Mouse (Mus musculus) MEL (cell line): ENCODE results near the gene Anp32e. TPM values are rescaled to one million over a fixed set of nuclear protein-coding genes. Genes with fewer than 3 reads are reported as not detected.

ENCODE experiments used
- DNase-seq: peaks from one replicate; pipeline ENCODE4 v3.0.0; 2011; ENCODE audit warnings: low read depth, low spot score
- H3K27ac ChIP-seq: 2 replicates; pipeline ENCODE4 v1.5.1; 2012; ENCODE audit warnings: low read depth, mild to moderate bottlenecking, control low read depth, low read length, moderate library complexity; ENCODE audit not compliant: control insufficient read depth
- H3K27me3 ChIP-seq, 2 experiments: fragments of 150-350 bp in 1 of 2; sonication (generic) in 1 of 2; 2 replicates each; pipeline ENCODE4 v1.6.1; 2012; ENCODE audit warnings: low read length in 2 of 2, mild to moderate bottlenecking in 2 of 2, improper control_type of control experiment in 1 of 2, moderate library complexity in 1 of 2; ENCODE audit not compliant: insufficient read depth in 2 of 2, control insufficient read depth in 1 of 2
- H3K36me3 ChIP-seq, 2 experiments: 2 replicates each; pipeline ENCODE4 v1.6.1; 2012 to 2014; ENCODE audit warnings: low read length in 2 of 2, improper control_type of control experiment in 1 of 2, inconsistent platforms in 1 of 2, mild to moderate bottlenecking in 1 of 2; ENCODE audit not compliant: insufficient read depth in 2 of 2, control insufficient read depth in 1 of 2
- H3K4me1 ChIP-seq, 2 experiments: fragments of 150-350 bp in 1 of 2; sonication (generic) in 1 of 2; 2 replicates each; pipeline ENCODE4 v1.6.1; 2012; ENCODE audit warnings: low read length in 2 of 2, improper control_type of control experiment in 1 of 2, mild to moderate bottlenecking in 1 of 2; ENCODE audit not compliant: insufficient read depth in 2 of 2, control insufficient read depth in 1 of 2
- H3K4me3 ChIP-seq, 2 experiments: fragments of 150-350 bp in 1 of 2; sonication (generic) in 1 of 2; 2 replicates each; pipeline ENCODE4 v1.5.1; 2012; ENCODE audit warnings: low read depth in 2 of 2, low read length in 2 of 2, mild to moderate bottlenecking in 2 of 2, moderate library complexity in 2 of 2, control low read depth in 1 of 2, improper control_type of control experiment in 1 of 2; ENCODE audit not compliant: control insufficient read depth in 1 of 2, insufficient read depth in 1 of 2
- H3K79me2 ChIP-seq: 2 replicates; pipeline ENCODE4 v1.6.1; 2012; ENCODE audit warnings: mild to moderate bottlenecking, low read length, moderate library complexity; ENCODE audit not compliant: control insufficient read depth, poor library complexity, insufficient read depth
- H3K9ac ChIP-seq: 2 replicates; pipeline ENCODE4 v1.6.1; 2012; ENCODE audit warnings: low read depth, mild to moderate bottlenecking, control low read depth, low read length, moderate library complexity; ENCODE audit not compliant: control insufficient read depth, poor library complexity, severe bottlenecking
- H3K9me3 ChIP-seq: fragments of 150-350 bp; sonication (generic); replicated peaks from 2 replicates; pipeline ENCODE4 v1.6.1; 2012; ENCODE audit warnings: mild to moderate bottlenecking, low read length, improper control_type of control experiment, moderate library complexity; ENCODE audit not compliant: insufficient read depth
- BHLHE40 ChIP-seq: IDR thresholded peaks from 2 replicates; pipeline ENCODE4 v1.6.1; 2012; ENCODE audit warnings: low read depth, mild to moderate bottlenecking, inconsistent platforms, low read length, improper control_type of control experiment, borderline replicate concordance
- CHD2 ChIP-seq: IDR thresholded peaks from 2 replicates; pipeline ENCODE4 v1.6.1; 2011; ENCODE audit warnings: low read length, improper control_type of control experiment
- CTCF ChIP-seq, 3 experiments: IDR thresholded peaks in 2 of 3; conservative IDR thresholded peaks in 1 of 3; 2 replicates each; pipeline ENCODE4 v1.5.1; 2011 to 2012; ENCODE audit warnings: low read length in 3 of 3, low read depth in 2 of 3, mild to moderate bottlenecking in 2 of 3, improper control_type of control experiment in 1 of 3, inconsistent platforms in 1 of 3, mixed read lengths in 1 of 3, moderate library complexity in 1 of 3; ENCODE audit not compliant: control insufficient read depth in 1 of 3, insufficient read depth in 1 of 3, poor library complexity in 1 of 3, severe bottlenecking in 1 of 3
- E2F4 ChIP-seq: IDR thresholded peaks from 2 replicates; pipeline ENCODE4 v1.6.1; 2011; ENCODE audit warnings: low read depth, low read length, improper control_type of control experiment, borderline replicate concordance
- ELF1 ChIP-seq: IDR thresholded peaks from 2 replicates; pipeline ENCODE4 v1.6.1; 2014; ENCODE audit warnings: low read depth, mild to moderate bottlenecking, inconsistent platforms, low read length, improper control_type of control experiment, moderate library complexity
- EP300 ChIP-seq, 2 experiments: IDR thresholded peaks; 2 replicates each; pipeline ENCODE4 v1.6.1; 2011; ENCODE audit warnings: improper control_type of control experiment in 2 of 2, low read length in 2 of 2, low read depth in 1 of 2, mild to moderate bottlenecking in 1 of 2
- GATA1 ChIP-seq: IDR thresholded peaks from 2 replicates; pipeline ENCODE4 v1.6.1; 2011; ENCODE audit warnings: low read depth, low read length, improper control_type of control experiment
- HCFC1 ChIP-seq: IDR thresholded peaks from 2 replicates; pipeline ENCODE4 v1.6.1; 2012; ENCODE audit warnings: low read depth, mild to moderate bottlenecking, inconsistent platforms, low read length, improper control_type of control experiment, moderate library complexity
- JUND ChIP-seq: IDR thresholded peaks from 2 replicates; pipeline ENCODE4 v1.6.1; 2011; ENCODE audit warnings: low read depth, mild to moderate bottlenecking, improper control_type of control experiment, low read length
- MAX ChIP-seq: IDR thresholded peaks from 2 replicates; pipeline ENCODE4 v1.6.1; 2011; ENCODE audit warnings: low read length, improper control_type of control experiment
- MAZ ChIP-seq: IDR thresholded peaks from 2 replicates; pipeline ENCODE4 v1.6.1; 2012; ENCODE audit warnings: low read depth, mild to moderate bottlenecking, inconsistent platforms, low read length, improper control_type of control experiment
- MXI1 ChIP-seq: IDR thresholded peaks from 2 replicates; pipeline ENCODE4 v1.6.1; 2011; ENCODE audit warnings: mild to moderate bottlenecking, low read depth, low read length, improper control_type of control experiment
- MYC ChIP-seq: IDR thresholded peaks from 2 replicates; pipeline ENCODE4 v1.6.1; 2011; ENCODE audit warnings: low read depth, mild to moderate bottlenecking, low read length, improper control_type of control experiment, moderate library complexity
- NELFE ChIP-seq: IDR thresholded peaks from 2 replicates; pipeline ENCODE4 v1.6.1; 2011; ENCODE audit warnings: low read depth, low read length, improper control_type of control experiment
- NRF1 ChIP-seq: IDR thresholded peaks from 2 replicates; pipeline ENCODE4 v1.6.1; 2014; ENCODE audit warnings: low read depth, mild to moderate bottlenecking, inconsistent platforms, low read length, improper control_type of control experiment, moderate library complexity; ENCODE audit not compliant: poor library complexity, insufficient read depth, severe bottlenecking
- RAD21 ChIP-seq: IDR thresholded peaks from 2 replicates; pipeline ENCODE4 v1.6.1; 2011; ENCODE audit warnings: mild to moderate bottlenecking, low read depth, low read length, improper control_type of control experiment
- RCOR1 ChIP-seq: IDR thresholded peaks from 2 replicates; pipeline ENCODE4 v1.6.1; 2012; ENCODE audit warnings: low read depth, mild to moderate bottlenecking, inconsistent platforms, low read length, improper control_type of control experiment
- SIN3A ChIP-seq: IDR thresholded peaks from 2 replicates; pipeline ENCODE4 v1.6.1; 2012; ENCODE audit warnings: low read length, improper control_type of control experiment, inconsistent platforms
- SMC3 ChIP-seq: IDR thresholded peaks from 2 replicates; pipeline ENCODE4 v1.6.1; 2011; ENCODE audit warnings: low read depth, low read length, improper control_type of control experiment
- TBP ChIP-seq: IDR thresholded peaks from 2 replicates; pipeline ENCODE4 v1.8.0; 2011; ENCODE audit warnings: low read depth, low read length, improper control_type of control experiment
- TCF12 ChIP-seq: IDR thresholded peaks from 2 replicates; pipeline ENCODE4 v1.6.1; 2014; ENCODE audit warnings: low read depth, mild to moderate bottlenecking, inconsistent platforms, low read length, improper control_type of control experiment, moderate library complexity
- UBTF ChIP-seq: IDR thresholded peaks from 2 replicates; pipeline ENCODE4 v1.6.1; 2012; ENCODE audit warnings: low read depth, mild to moderate bottlenecking, inconsistent platforms, low read length, improper control_type of control experiment, moderate library complexity, borderline replicate concordance; ENCODE audit not compliant: insufficient read depth
- ZC3H11A ChIP-seq: IDR thresholded peaks from 2 replicates; pipeline ENCODE4 v1.6.1; 2012; ENCODE audit warnings: low read depth, mild to moderate bottlenecking, inconsistent platforms, low read length, improper control_type of control experiment
- ZKSCAN1 ChIP-seq: IDR thresholded peaks from 2 replicates; pipeline ENCODE4 v1.6.1; 2012; ENCODE audit warnings: low read depth, mild to moderate bottlenecking, inconsistent platforms, low read length, improper control_type of control experiment, moderate library complexity
- polyA plus RNA-seq, 2 experiments: library from polyadenylated mRNA; stranded (reverse) in 1 of 2; unstranded in 1 of 2; fragments of >175 nt in 1 of 2; fragments of >200 nt in 1 of 2; gene quantifications; 2 replicates each; pipeline versions ENCODE4 v1.2.1 to v1.2.4; 2012; ENCODE audit warnings: low replicate concordance in 2 of 2, low read depth in 1 of 2; ENCODE audit not compliant: insufficient read length in 2 of 2, insufficient read depth in 1 of 2, missing spikeins in 1 of 2
- total RNA-seq: library from RNA; depleted of rRNA; stranded (reverse); fragments of 300-350 nt; gene quantifications from 2 replicates; pipeline ENCODE4 v1.2.3, GENCODE M21; 2012

Gene Anp32e
- total and polyA plus RNA-seq, 3 experiments: 159 to 748 (median 412) TPM

- TF ChIP-seq NRF1: no peak
- peak; percentile 52; the same call in 1 of the 2 replicates for TF ChIP-seq HCFC1
- TF ChIP-seq EP300 (IDR thresholded peaks at IDR 0.05; ENCODE audit: low read depth in 1 of 2, low read length in 2 of 2): no peak
Measured at GRCm38 (mm10) chr3:95905940-95906492, 23.0 kb upstream of the Anp32e start (continued).

DNA sequence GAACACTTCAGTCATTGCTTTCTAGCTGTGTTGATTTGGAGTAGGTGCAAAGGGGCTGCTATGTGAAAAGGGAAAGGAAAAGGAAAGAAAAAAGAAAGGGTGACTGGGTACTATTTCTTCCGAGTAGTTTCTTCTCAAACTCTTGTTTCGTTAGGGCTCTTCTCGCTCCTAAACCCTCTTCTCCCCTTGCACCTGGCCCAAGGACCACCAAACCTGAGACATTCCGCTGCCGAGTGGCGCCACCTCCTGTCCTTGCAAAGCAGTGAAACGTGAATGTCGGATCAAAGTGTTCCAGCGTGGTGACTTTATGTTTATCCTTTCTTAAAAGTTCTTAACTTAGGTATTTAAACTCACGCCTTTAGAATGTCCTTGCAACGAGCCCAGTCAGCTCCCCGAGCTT lies 22.2 kb upstream of the Anp32e start:
- Histone ChIP-seq H3K79me2 (no peaks in the 10 kb centered on the region), H3K9me3 (no peaks in the 10 kb centered on the region), H3K4me1 (peaks cover 0 to 5% of the 10 kb centered on the region in 2 experiments; a peak in 2 of 4 replicates), H3K27me3 (peaks cover 8 to 22% of the 10 kb centered on the region in 2 experiments; a peak in 3 of 4 replicates), H3K9ac (peak overlapping the region; percentile 63), H3K27ac (no peak overlapping the region), H3K36me3 (peaks cover 0 to 4% of the 10 kb centered on the region in 2 experiments; a peak in 1 of 4 replicates), H3K4me3 (peak overlapping the region; percentile 50 to 53)
- peak; percentile 91 for DNase-seq
- TF ChIP-seq NELFE (no peak), SMC3 (peak; percentile 98), ELF1 (no peak), UBTF (no peak), SIN3A (peak; percentile 88), MYC (peak; percentile 47; the same call in 1 of the 2 replicates), MAZ (0 out of 2 replicates have a peak, but pooled peaks have one; percentile 15), E2F4 (no peak), MAX (no peak; the same call in 1 of the 2 replicates), CTCF (IDR thresholded peaks at IDR 0.05 in 2 of 3, conservative IDR thresholded peaks at IDR 0.05 in 1 of 3; ENCODE audit: control insufficient read depth in 1 of 3, insufficient read depth in 1 of 3, low read depth in 2 of 3, low read length in 3 of 3, poor library complexity in 1 of 3, severe bottlenecking in 1 of 3) (peak; percentile 93 to 99 (median 98)), TBP (peak; percentile 56), GATA1 (no peak), CHD2 (no peak), BHLHE40 (peak; percentile 52; the same call in 1 of the 2 replicates), JUND (no peak), RAD21 (peak; percentile 93), RCOR1 (no peak), MXI1 (0 out of 2 replicates have a peak, but pooled peaks have one; percentile 67), ZC3H11A (peak; percentile 86), TCF12 (0 out of 2 replicates have a peak, but pooled peaks have one; percentile 11), ZKSCAN1 (no peak)
